Mouse (Mus musculus) left cerebral cortex, adult 2 months (tissue): ENCODE measurements around the gene 4931423N10Rik. TPM values are rescaled to one million over a fixed set of nuclear protein-coding genes. Genes with fewer than 3 reads are reported as not detected.
"Not testable (repeated sequence)": the region's sequence is repeated elsewhere in the genome, so short reads cannot be mapped to it uniquely, and the experiment has no call there.

ENCODE experiments used
- DNase-seq, 2 experiments: peaks; one replicate each; pipeline ENCODE4 v3.0.0; 2021 to 2022; ENCODE audit warnings: low spot score in 2 of 2, mixed read lengths in 1 of 2; ENCODE audit errors: extremely low spot score in 1 of 2
- H3K27ac ChIP-seq: fragments of 200-600 bp; 2 replicates; pipeline ENCODE4 v1.8.1; 2022
- H3K4me3 ChIP-seq: fragments of 200-600 bp; 2 replicates; pipeline ENCODE4 v1.8.1; 2022
- CTCF ChIP-seq: fragments of 200-600 bp; IDR thresholded peaks from 2 replicates; pipeline ENCODE4 v1.8.1; 2022; ENCODE audit warnings: antibody characterized with exemption, mild to moderate bottlenecking, moderate library complexity
- intact Hi-C: fragments of 180-260 bp; cut with DNase I; formaldehyde crosslinking; loops from one replicate; pipeline ENCODE4 v1.15.1; 2025
- long read RNA-seq, 2 experiments: library from polyadenylated mRNA; stranded (forward); transcript quantifications; one replicate each; pipeline ENCODE4 v2.0.0; 2021; ENCODE audit warnings: borderline mapping rate in 2 of 2
- total RNA-seq, 2 experiments: library from RNA; stranded (reverse); gene quantifications; 2 replicates each; pipeline ENCODE4 v1.2.3; 2021

The 4931423N10Rik gene
- total RNA-seq = under 1 TPM in 1 of 2 experiments, not detected in 1; 0.26 TPM
- long read RNA-seq, experiment 1 = 0 reads
- long read RNA-seq, experiment 2 = 0 reads

- no peak within 1 kb of the TSS for H3K4me3 ChIP-seq
- intact Hi-C loops = no loop called here
Observed at GRCm38 (mm10) chr2:23207070-23207526, at the start of gene 4931423N10Rik. TSS of gene 4931423N10Rik (plus strand) at chr2:23207476.

GRCm38 (mm10) chr2:23172305-23172704, 35.0 kb upstream of the 4931423N10Rik start:
- intact Hi-C loops = no loop called here
- no peak for TF ChIP-seq CTCF
- H3K4me3 ChIP-seq = no peak overlapping the region
- no peak overlapping the region for H3K27ac ChIP-seq
- no peak for DNase-seq

More at GRCm38 (mm10) chr2:23207070-23207526, at the start of gene 4931423N10Rik:
- H3K27ac ChIP-seq = no peak within 1 kb of the TSS
- peak; percentile 18 for TF ChIP-seq CTCF
- DNase-seq = no peak

GRCm38 (mm10) chr2:23194366-23194765, 12.9 kb upstream of the 4931423N10Rik start:
- H3K4me3 ChIP-seq = no peak overlapping the region
- DNase-seq = no peak
- no peak overlapping the region for H3K27ac ChIP-seq
- intact Hi-C loops = loop anchor here (10.0 kb wide), 1 partner anchor 320 kb away; no protein-coding TSS in a partner anchor
- no peak for TF ChIP-seq CTCF

- intact Hi-C loops = no loop called here
- Histone ChIP-seq H3K27ac (no peak overlapping the region), H3K4me3 (no peak overlapping the region)
- no peak for DNase-seq
- TF ChIP-seq CTCF = no peak
Observed at GRCm38 (mm10) chr2:23201034-23201433, 6.2 kb upstream of the 4931423N10Rik start.

- intact Hi-C loops = no loop called here
- H3K27ac ChIP-seq = no peak overlapping the region
- no peak for DNase-seq
- no peak overlapping the region for H3K4me3 ChIP-seq
- TF ChIP-seq CTCF = no peak
Observed at GRCm38 (mm10) chr2:23202900-23203670, 4.2 kb upstream of the 4931423N10Rik start.

GRCm38 (mm10) chr2:23213661-23214060, 6.4 kb downstream of the 4931423N10Rik start:
- intact Hi-C loops = no loop called here
- TF ChIP-seq CTCF = no peak
- H3K4me3 ChIP-seq = no peak overlapping the region
- no peak overlapping the region for H3K27ac ChIP-seq
- no peak for DNase-seq

- DNase-seq = no peak
- intact Hi-C loops = no loop called here
- Histone ChIP-seq H3K27ac (no peak overlapping the region), H3K4me3 (no peak overlapping the region)
- no peak for TF ChIP-seq CTCF
Observed at GRCm38 (mm10) chr2:23225199-23225598, 17.9 kb downstream of the 4931423N10Rik start.

- no peak overlapping the region for H3K4me3 ChIP-seq
- intact Hi-C loops = no loop called here
- no peak for DNase-seq
- no peak for TF ChIP-seq CTCF
- H3K27ac ChIP-seq = no peak overlapping the region
Observed at GRCm38 (mm10) chr2:23228463-23228862, 21.2 kb downstream of the 4931423N10Rik start.

GRCm38 (mm10) chr2:23234065-23234773, 26.9 kb downstream of the 4931423N10Rik start:
- H3K4me3 ChIP-seq = peak overlapping the region; percentile 28
- H3K27ac ChIP-seq = no peak overlapping the region
- no peak for DNase-seq
- no peak for TF ChIP-seq CTCF
- intact Hi-C loops = no loop called here

GRCm38 (mm10) chr2:23290991-23291390, 83.7 kb downstream of the 4931423N10Rik start:
- intact Hi-C loops, H3K27ac ChIP-seq, DNase-seq, H3K4me3 ChIP-seq: not testable (repeated sequence)

- DNase-seq = no peak
- TF ChIP-seq CTCF = peak; percentile 47
Observed at GRCm38 (mm10) chr2:23314869-23315268, 107.6 kb downstream of the 4931423N10Rik start.

More at GRCm38 (mm10) chr2:23314869-23315268, 107.6 kb downstream of the 4931423N10Rik start:
- Histone ChIP-seq H3K27ac (no peak overlapping the region), H3K4me3 (no peak overlapping the region)
- intact Hi-C loops = loop anchor here (5.0 kb wide), 1 partner anchor 867 kb away; no protein-coding TSS in a partner anchor

Other genes with a start within 250 kb of the 4931423N10Rik start
- gene Abi1, start 167.2 kb upstream of the 4931423N10Rik start, total RNA-seq = 100 to 1,000 TPM; 136 to 139 TPM
- 10 to 100 TPM; 85.6 to 86.4 TPM for gene Acbd5, start 139.3 kb upstream of the 4931423N10Rik start, total RNA-seq
- 1 to 10 TPM in 1 of 2 experiments, under 1 TPM in 1; 0.94 to 1.2 TPM for gene Mastl, start 51.5 kb upstream of the 4931423N10Rik start, total RNA-seq
- 10 to 100 TPM; 83.9 to 86.0 TPM for gene Yme1l1, start 51.1 kb upstream of the 4931423N10Rik start, total RNA-seq
- gene Nxph2, start 113.8 kb downstream of the 4931423N10Rik start, total RNA-seq = 1 to 10 TPM; 2.2 to 2.3 TPM